ENCODE assay signal across 17 mouse cellular contexts in genomic region chr14:34288396-34288795, GRCm38 (mm10). TPM values are rescaled to one million over a fixed set of nuclear protein-coding genes. Genes with fewer than 3 reads are reported as not detected.
A peak's percentile ranks its signal among the peaks of the same experiment; 100 is the strongest.
DNase-seq lines count a peak whose midpoint lies in the region; TF ChIP-seq lines count a peak whose summit lies in the region.
"Had no signal": no experiment of that assay in that cellular context is flagged by ENCODE, and none has a peak within 500 bp of the region (broad histone marks: within the 10 kb centered on the region; RNA-seq: fewer than 3 reads in every experiment).

No protein-coding gene starts in this region.

- no peak for DNase-seq in MEL (ENCODE audit: low read depth, low spot score)
- no peak for DNase-seq in testis, postnatal 14 days (ENCODE audit: low spot score)
- DNase-seq: adrenal gland, adult 2 months; adrenal gland, adult 8-10 months; adrenal gland, postnatal 10 days; adrenal gland, postnatal 14 days; adrenal gland, postnatal 25 days; adrenal gland, postnatal 36 days; B cell, adult 2 months; cerebellum, adult 11 months; cerebellum, adult 11-12 months; cerebellum, adult 18-20 months; cerebellum, adult 2 months; cerebellum, adult 8-10 months had no signal

- TF ChIP-seq POLR2A in MEL (IDR thresholded peaks at IDR 0.05; ENCODE audit: control insufficient read depth in 1 of 2, insufficient read depth in 1 of 2, low read depth in 1 of 2, low read length in 2 of 2, poor library complexity in 1 of 2) = no peak

- no peak for TF ChIP-seq RAD21 in MEL (IDR thresholded peaks at IDR 0.05; ENCODE audit: low read depth, low read length)

- no peak overlapping the region for H3K9ac ChIP-seq in MEL (ENCODE audit: control insufficient read depth, low read depth, low read length, poor library complexity, severe bottlenecking)

- H3K79me2 ChIP-seq in MEL (ENCODE audit: control insufficient read depth, insufficient read depth, low read length, poor library complexity) = no peaks in the 10 kb centered on the region; the same call in 1 of the 2 replicates

- peak; percentile 62 to 64; a peak in 2 of 4 replicates for TF ChIP-seq EP300 in MEL (IDR thresholded peaks at IDR 0.05; ENCODE audit: low read depth in 1 of 2, low read length in 2 of 2)

- H3K4me3 ChIP-seq in MEL (ENCODE audit: control insufficient read depth in 1 of 2, insufficient read depth in 1 of 2, low read depth in 2 of 2, low read length in 2 of 2) = peak overlapping the region in 1 of 2 experiments; percentile 34; a peak in 2 of 4 replicates

- no peaks in the 10 kb centered on the region for H3K9me3 ChIP-seq in MEL (replicated peaks; ENCODE audit: insufficient read depth, low read length)
- H3K9me3 ChIP-seq: G1E had no signal

- no peaks in the 10 kb centered on the region for H3K27me3 ChIP-seq in MEL (ENCODE audit: control insufficient read depth in 1 of 2, insufficient read depth in 2 of 2, low read length in 2 of 2)
- H3K27me3 ChIP-seq: CH12.LX, Patski had no signal

- H3K4me1 ChIP-seq in MEL (ENCODE audit: control insufficient read depth in 1 of 2, insufficient read depth in 2 of 2, low read length in 2 of 2) = peaks cover 11 to 32% of the 10 kb centered on the region in 2 experiments

- peaks cover 0 to 25% of the 10 kb centered on the region in 2 experiments; a peak in 2 of 4 replicates for H3K36me3 ChIP-seq in MEL (ENCODE audit: control insufficient read depth in 1 of 2, insufficient read depth in 2 of 2, low read length in 2 of 2)

- TF ChIP-seq CTCF in MEL (IDR thresholded peaks at IDR 0.05 in 2 of 3, conservative IDR thresholded peaks at IDR 0.05 in 1 of 3; ENCODE audit: control insufficient read depth in 1 of 3, insufficient read depth in 1 of 3, low read depth in 2 of 3, low read length in 3 of 3, poor library complexity in 1 of 3, severe bottlenecking in 1 of 3) = no peak

- H3K27ac ChIP-seq in MEL (ENCODE audit: control insufficient read depth, low read depth, low read length) = no peak overlapping the region; the same call in 1 of the 2 replicates

TF ChIP-seq in MEL, 35 proteins besides CTCF, POLR2A, EP300 and RAD21:
- 0 out of 2 replicates have a peak, but pooled peaks have one; percentile 20 for TF ChIP-seq SIN3A (IDR thresholded peaks at IDR 0.05; ENCODE audit: low read length)
- no peak for TF ChIP-seq CHD2 (IDR thresholded peaks at IDR 0.05; ENCODE audit: low read length)
- TF ChIP-seq UBTF (IDR thresholded peaks at IDR 0.05; ENCODE audit: borderline replicate concordance, insufficient read depth, low read depth, low read length) = no peak
- TF ChIP-seq BHLHE40 (IDR thresholded peaks at IDR 0.05; ENCODE audit: borderline replicate concordance, low read depth, low read length) = no peak
- TF ChIP-seq GATA1 (IDR thresholded peaks at IDR 0.05; ENCODE audit: low read depth, low read length) = no peak; the same call in 1 of the 2 replicates
- no peak for TF ChIP-seq MAFK (IDR thresholded peaks at IDR 0.05; ENCODE audit: borderline replicate concordance, low read depth, low read length)
- no peak for TF ChIP-seq RCOR1 (IDR thresholded peaks at IDR 0.05; ENCODE audit: low read depth, low read length)
- TF ChIP-seq ELF1 (IDR thresholded peaks at IDR 0.05; ENCODE audit: low read depth, low read length) = no peak
- TF ChIP-seq NELFE (IDR thresholded peaks at IDR 0.05; ENCODE audit: low read depth, low read length) = no peak
- no peak for TF ChIP-seq MEF2A (IDR thresholded peaks at IDR 0.05; ENCODE audit: extremely low read depth, insufficient replicate concordance, low read depth, low read length, poor library complexity, severe bottlenecking)
- TF ChIP-seq MYC (IDR thresholded peaks at IDR 0.05; ENCODE audit: low read depth, low read length) = no peak
- TF ChIP-seq TCF12 (IDR thresholded peaks at IDR 0.05; ENCODE audit: low read depth, low read length) = peak; percentile 30; the same call in 1 of the 2 replicates
- peak; percentile 37; the same call in 1 of the 2 replicates for TF ChIP-seq ETS1 (IDR thresholded peaks at IDR 0.05; ENCODE audit: low read depth, low read length)
- no peak for TF ChIP-seq TAL1 (IDR thresholded peaks at IDR 0.05; ENCODE audit: low read length)
- TF ChIP-seq MAZ (IDR thresholded peaks at IDR 0.05; ENCODE audit: low read depth, low read length) = no peak
- no peak for TF ChIP-seq HCFC1 (IDR thresholded peaks at IDR 0.05; ENCODE audit: low read depth, low read length)
- TF ChIP-seq POLR2AphosphoS2 (IDR thresholded peaks at IDR 0.05; ENCODE audit: low read length) = no peak
- TF ChIP-seq KAT2A (conservative IDR thresholded peaks at IDR 0.05; ENCODE audit: low read depth, low read length) = no peak
- TF ChIP-seq ZNF384 (IDR thresholded peaks at IDR 0.05; ENCODE audit: low read depth, low read length) = no peak
- no peak for TF ChIP-seq ZMIZ1 (IDR thresholded peaks at IDR 0.05; ENCODE audit: low read depth, low read length)
- TF ChIP-seq JUND (IDR thresholded peaks at IDR 0.05; ENCODE audit: low read depth, low read length) = no peak
- TF ChIP-seq MYB (IDR thresholded peaks at IDR 0.05; ENCODE audit: low read depth, low read length) = no peak
- no peak for TF ChIP-seq USF1 (IDR thresholded peaks at IDR 0.05; ENCODE audit: low read depth, low read length)
- TF ChIP-seq USF2 (IDR thresholded peaks at IDR 0.05; ENCODE audit: borderline replicate concordance in 1 of 2, insufficient read depth in 1 of 2, low read depth in 1 of 2, low read length in 2 of 2) = no peak
- TF ChIP-seq SMC3 (IDR thresholded peaks at IDR 0.05; ENCODE audit: low read depth, low read length) = no peak
- no peak for TF ChIP-seq ZC3H11A (IDR thresholded peaks at IDR 0.05; ENCODE audit: low read depth, low read length)
- TF ChIP-seq CHD1 (IDR thresholded peaks at IDR 0.05; ENCODE audit: low read depth, low read length) = no peak
- peak; percentile 26; the same call in 1 of the 2 replicates for TF ChIP-seq MXI1 (IDR thresholded peaks at IDR 0.05; ENCODE audit: low read depth, low read length)
- TF ChIP-seq E2F4 (IDR thresholded peaks at IDR 0.05; ENCODE audit: borderline replicate concordance, low read depth, low read length) = no peak
- TF ChIP-seq NRF1 (IDR thresholded peaks at IDR 0.05; ENCODE audit: insufficient read depth, low read depth, low read length, poor library complexity, severe bottlenecking) = no peak
- no peak for TF ChIP-seq MAX (IDR thresholded peaks at IDR 0.05; ENCODE audit: low read length)
- no peak for TF ChIP-seq TBP (IDR thresholded peaks at IDR 0.05; ENCODE audit: low read depth, low read length)
- no peak for TF ChIP-seq POLR2AphosphoS5 (IDR thresholded peaks at IDR 0.05; ENCODE audit: borderline replicate concordance, low read depth, low read length)

RNA-seq across cellular contexts. Expression of gene Shld2, which starts 21.9 kb away (rescaled TPM):
- 7.9 and 9.2 TPM in 2 replicates for total RNA-seq in MEL (2012; rRNA removed)
- 1 to 10 TPM in 1 of 2 experiments, not detected in 1; 7.0 TPM for polyA plus RNA-seq in MEL (2012; ENCODE audit: insufficient read depth in 1 of 2, insufficient read length in 2 of 2, low read depth in 1 of 2, low replicate concordance in 2 of 2, missing spikeins in 1 of 2)

RNA-seq across cellular contexts. Expression of gene Glud1, which starts 22.1 kb away (rescaled TPM):
- 92.3 and 99.9 TPM in 2 replicates for total RNA-seq in MEL (2012; rRNA removed)
- polyA plus RNA-seq in MEL (2012; ENCODE audit: insufficient read depth in 1 of 2, insufficient read length in 2 of 2, low read depth in 1 of 2, low replicate concordance in 2 of 2, missing spikeins in 1 of 2) = 100 to 1,000 TPM in 1 of 2 experiments, 10 to 100 TPM in 1; 57.1 to 125 TPM
